Mouse (Mus musculus) G1E (cell line): ENCODE measurements around the gene Slc23a2.

Experiments
- CTCF ChIP-seq: IDR thresholded peaks from 2 replicates; pipeline ENCODE4 v1.5.1; 2012; ENCODE audit warnings: low read depth, low read length, inconsistent platforms, mixed read lengths
- GATA1 ChIP-seq: IDR thresholded peaks from 2 replicates; pipeline ENCODE4 v1.6.1; 2012; ENCODE audit warnings: borderline replicate concordance, low read length, inconsistent platforms, mixed read lengths
- GATA2 ChIP-seq: IDR thresholded peaks from 2 replicates; pipeline ENCODE4 v1.6.1; 2012; ENCODE audit warnings: low read depth, low read length, inconsistent platforms, borderline replicate concordance
- POLR2AphosphoS5 ChIP-seq: IDR thresholded peaks from 2 replicates; pipeline ENCODE4 v1.6.1; 2012; ENCODE audit warnings: low read depth, low read length, inconsistent platforms; ENCODE audit not compliant: insufficient replicate concordance
- TAL1 ChIP-seq: conservative IDR thresholded peaks from 2 replicates; pipeline ENCODE4 v1.6.1; 2012; ENCODE audit warnings: low read depth, low read length, inconsistent platforms, mixed read lengths

GRCm38 (mm10) chr2:132005445-132005844 lies 139.5 kb downstream of the Slc23a2 start:
- TF ChIP-seq TAL1 (no peak), GATA1 (no peak), CTCF (no peak), POLR2AphosphoS5 (no peak), GATA2 (no peak)
